Mouse (Mus musculus): ENCODE measurements around the gene Tesk1. TPM values are rescaled to one million over a fixed set of nuclear protein-coding genes. Genes with fewer than 3 reads are reported as not detected.

Gene Tesk1
- polyA plus RNA-seq, 1 experiment from 2014 or later = 8.3 TPM

DNA sequence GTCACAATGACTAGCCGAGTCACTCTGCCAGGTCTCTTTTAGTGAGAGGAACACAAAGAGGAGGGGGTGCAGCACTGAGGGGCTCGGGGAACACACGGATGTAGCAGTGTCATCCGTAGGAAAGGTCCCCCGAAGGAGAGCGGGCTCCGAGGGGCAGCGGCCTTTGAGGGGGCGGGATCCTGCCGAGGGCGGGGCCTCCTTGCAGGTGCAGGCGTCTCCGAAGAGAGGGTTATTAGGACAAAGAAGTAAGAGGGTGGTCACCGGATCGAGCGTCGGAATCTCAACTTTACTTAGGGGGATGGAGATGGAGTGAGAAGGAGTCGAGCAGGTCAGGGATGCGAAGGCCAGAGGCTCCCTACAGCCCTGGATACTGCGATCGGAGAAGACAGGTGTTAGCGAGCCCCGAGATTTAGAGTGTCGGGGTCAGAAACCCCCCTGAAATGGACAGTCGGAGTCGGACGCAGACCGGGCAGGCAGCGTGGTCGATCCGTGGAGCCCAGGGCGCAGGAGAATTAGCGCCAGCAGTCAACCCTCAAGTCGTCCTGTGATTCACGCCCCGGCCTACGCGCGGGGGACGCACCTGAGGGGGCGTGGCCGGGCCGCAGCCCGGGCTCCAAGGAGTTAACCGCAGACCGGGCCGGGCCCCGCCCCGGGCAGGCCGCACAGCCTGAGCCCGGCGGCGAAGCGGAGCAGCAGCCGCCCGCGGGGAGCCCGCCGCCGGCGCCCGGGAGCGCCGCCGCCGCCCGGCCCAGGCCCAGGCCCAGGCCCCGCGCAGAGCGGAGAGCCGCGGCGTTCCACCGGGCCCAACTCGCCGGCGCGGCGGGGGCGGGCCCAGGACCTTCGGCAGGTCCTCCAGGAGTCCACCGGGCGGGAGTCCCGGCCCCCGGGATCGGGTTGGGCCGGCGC, 970 bp downstream of the Tesk1 start:
- Histone ChIP-seq H3K9me3 (no peaks in the 10 kb centered on the region), H3K27me3 (ENCODE audit: insufficient read depth, poor library complexity, severe bottlenecking) (peaks cover 3% of the 10 kb centered on the region; the same call in 1 of the 2 replicates), H3K36me3 (peaks cover 32% of the 10 kb centered on the region), H3K27ac (peak overlapping the region; percentile 97), H3K4me3 (peak overlapping the region; percentile 91), H3K4me1 (replicated peaks) (peaks cover 16% of the 10 kb centered on the region)
- under 1% methylated on average over 88 of the region's 88 CpGs for WGBS
- DNase-seq (ENCODE audit: low spot score) = peak; percentile 71

DNA sequence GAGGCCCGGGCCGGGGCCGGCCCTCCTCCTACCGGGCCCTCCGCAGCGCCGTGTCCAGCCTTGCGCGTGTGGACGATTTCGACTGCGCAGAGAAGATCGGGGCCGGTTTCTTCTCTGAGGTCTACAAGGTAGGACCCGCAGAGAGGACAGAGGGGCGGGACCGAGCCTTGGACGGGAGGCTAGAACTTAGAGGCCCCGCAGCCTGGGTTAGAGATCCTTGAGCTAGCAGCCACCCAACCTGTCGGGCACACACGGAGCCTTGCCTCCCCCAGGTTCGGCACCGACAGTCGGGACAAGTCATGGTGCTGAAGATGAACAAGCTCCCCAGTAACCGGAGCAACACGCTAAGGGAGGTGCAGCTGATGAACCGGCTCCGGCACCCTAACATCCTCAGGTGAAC, 1.8 kb downstream of the Tesk1 start:
- peaks cover 3% of the 10 kb centered on the region; the same call in 1 of the 2 replicates for H3K27me3 ChIP-seq (ENCODE audit: insufficient read depth, poor library complexity, severe bottlenecking)
- peaks cover 16% of the 10 kb centered on the region for H3K4me1 ChIP-seq (replicated peaks)
- DNase-seq (ENCODE audit: low spot score) = peak; percentile 50
- peak overlapping the region; percentile 97 for H3K27ac ChIP-seq
- peaks cover 40% of the 10 kb centered on the region for H3K36me3 ChIP-seq
- H3K4me3 ChIP-seq = peak overlapping the region; percentile 91
- H3K9me3 ChIP-seq = no peaks in the 10 kb centered on the region
- 1% methylated on average over 28 of the region's 28 CpGs for WGBS

DNA sequence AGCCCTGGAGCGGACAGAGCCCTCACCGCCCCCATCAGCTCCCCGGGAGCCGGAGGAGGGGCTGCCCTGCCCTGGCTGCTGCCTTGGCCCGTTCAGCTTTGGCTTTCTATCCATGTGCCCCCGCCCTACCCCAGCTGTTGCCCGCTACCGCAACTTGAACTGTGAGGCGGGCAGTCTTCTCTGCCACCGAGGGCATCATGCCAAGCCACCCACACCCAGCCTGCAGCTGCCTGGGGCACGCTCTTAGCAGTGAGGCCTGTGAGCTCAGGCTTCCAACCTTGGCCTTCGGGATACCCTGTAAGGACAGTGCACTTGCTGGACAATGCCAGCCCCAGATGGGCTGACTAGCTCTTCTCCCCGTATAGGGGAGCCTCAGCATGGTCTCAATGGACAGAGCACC, 5.5 kb downstream of the Tesk1 start:
- Histone ChIP-seq H3K4me3 (no peak overlapping the region), H3K27ac (no peak overlapping the region), H3K9me3 (no peaks in the 10 kb centered on the region), H3K27me3 (ENCODE audit: insufficient read depth, poor library complexity, severe bottlenecking) (peaks cover 5% of the 10 kb centered on the region), H3K4me1 (replicated peaks) (peaks cover 16% of the 10 kb centered on the region), H3K36me3 (peaks cover 42% of the 10 kb centered on the region)
- no peak for DNase-seq (ENCODE audit: low spot score)
- 92% methylated on average over 13 of the region's 13 CpGs for WGBS

DNA sequence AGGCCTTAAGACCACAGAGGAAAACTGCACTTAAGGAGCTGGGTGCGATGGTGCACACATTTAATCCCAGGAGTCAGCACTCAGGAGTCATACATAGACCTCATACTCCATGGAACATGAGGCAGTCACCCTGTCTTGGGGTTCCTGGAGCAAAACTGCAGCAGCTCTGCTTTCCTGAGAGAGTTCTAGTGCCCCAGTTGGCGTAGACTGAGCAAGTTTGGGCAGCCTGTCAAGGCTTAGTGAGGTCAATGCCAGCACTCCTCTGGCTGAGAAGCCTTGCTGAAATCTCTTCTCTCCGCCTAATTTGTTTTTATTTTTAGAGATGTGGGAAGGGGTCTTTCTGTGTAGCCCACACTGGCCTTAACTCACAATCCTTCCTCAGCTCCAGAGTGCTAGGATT, 6.8 kb downstream of the Tesk1 start:
- Histone ChIP-seq H3K9me3 (no peaks in the 10 kb centered on the region), H3K4me3 (no peak overlapping the region), H3K27ac (no peak overlapping the region), H3K4me1 (replicated peaks) (peaks cover 21% of the 10 kb centered on the region), H3K36me3 (peaks cover 42% of the 10 kb centered on the region), H3K27me3 (ENCODE audit: insufficient read depth, poor library complexity, severe bottlenecking) (peaks cover 18% of the 10 kb centered on the region)
- 95% methylated on average over 3 of the region's 3 CpGs for WGBS
- no peak for DNase-seq (ENCODE audit: low spot score)

DNA sequence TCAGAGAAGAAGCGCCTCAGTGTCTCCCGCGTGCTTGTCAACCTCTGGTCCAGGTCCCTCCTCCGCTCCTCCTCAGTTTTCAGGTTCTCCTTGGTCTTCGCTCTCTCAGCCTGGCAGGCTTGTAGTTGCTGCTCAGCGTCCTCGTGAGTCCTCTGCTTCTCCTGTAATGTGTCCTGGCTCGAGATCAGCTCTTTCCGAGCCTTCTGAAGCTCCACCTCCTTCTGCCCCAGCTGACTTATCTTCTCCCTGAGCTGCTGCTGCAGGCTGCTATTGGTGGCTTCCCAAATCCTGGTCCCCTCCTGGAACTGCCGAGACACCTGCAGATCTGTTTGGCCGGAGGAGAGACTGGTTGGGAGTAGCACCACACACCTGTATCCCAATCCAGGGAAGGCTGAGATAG, 10.6 kb downstream of the Tesk1 start:
- Histone ChIP-seq H3K4me1 (replicated peaks) (peaks cover 30% of the 10 kb centered on the region), H3K9me3 (no peaks in the 10 kb centered on the region), H3K36me3 (peaks cover 14% of the 10 kb centered on the region), H3K27me3 (ENCODE audit: insufficient read depth, poor library complexity, severe bottlenecking) (peaks cover 41% of the 10 kb centered on the region), H3K27ac (no peak overlapping the region), H3K4me3 (no peak overlapping the region)
- WGBS = 66% methylated on average over 11 of the region's 11 CpGs
- no peak for DNase-seq (ENCODE audit: low spot score)

DNA sequence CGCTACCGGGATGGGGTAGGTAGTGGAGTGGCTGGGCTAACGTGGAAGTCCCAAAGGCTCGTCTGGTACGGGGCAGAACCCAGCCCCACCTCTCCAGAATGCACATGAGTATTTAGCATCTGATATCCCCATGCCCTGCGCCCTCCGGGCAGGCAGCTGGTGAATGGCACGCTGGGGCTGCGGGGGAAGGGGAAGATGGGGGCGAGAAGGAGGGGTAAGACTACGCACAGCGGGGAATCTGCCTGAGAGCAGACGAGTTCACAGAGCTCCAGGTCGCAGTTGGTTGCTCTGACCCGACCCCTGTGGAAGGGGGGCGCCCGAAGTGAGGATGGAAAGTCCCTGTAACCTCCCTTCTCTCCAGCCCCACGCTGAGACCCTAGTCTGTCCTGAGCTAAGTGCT, 11.7 kb downstream of the Tesk1 start:
- H3K9me3 ChIP-seq = no peaks in the 10 kb centered on the region
- peak overlapping the region; percentile 45; the same call in 1 of the 2 replicates for H3K27ac ChIP-seq
- H3K27me3 ChIP-seq (ENCODE audit: insufficient read depth, poor library complexity, severe bottlenecking) = peaks cover 41% of the 10 kb centered on the region
- peaks cover 3% of the 10 kb centered on the region for H3K36me3 ChIP-seq
- under 1% methylated on average over 18 of the region's 18 CpGs for WGBS
- H3K4me3 ChIP-seq = peak overlapping the region; percentile 48
- peak; percentile 42 for DNase-seq (ENCODE audit: low spot score)
- H3K4me1 ChIP-seq (replicated peaks) = peaks cover 31% of the 10 kb centered on the region

DNA sequence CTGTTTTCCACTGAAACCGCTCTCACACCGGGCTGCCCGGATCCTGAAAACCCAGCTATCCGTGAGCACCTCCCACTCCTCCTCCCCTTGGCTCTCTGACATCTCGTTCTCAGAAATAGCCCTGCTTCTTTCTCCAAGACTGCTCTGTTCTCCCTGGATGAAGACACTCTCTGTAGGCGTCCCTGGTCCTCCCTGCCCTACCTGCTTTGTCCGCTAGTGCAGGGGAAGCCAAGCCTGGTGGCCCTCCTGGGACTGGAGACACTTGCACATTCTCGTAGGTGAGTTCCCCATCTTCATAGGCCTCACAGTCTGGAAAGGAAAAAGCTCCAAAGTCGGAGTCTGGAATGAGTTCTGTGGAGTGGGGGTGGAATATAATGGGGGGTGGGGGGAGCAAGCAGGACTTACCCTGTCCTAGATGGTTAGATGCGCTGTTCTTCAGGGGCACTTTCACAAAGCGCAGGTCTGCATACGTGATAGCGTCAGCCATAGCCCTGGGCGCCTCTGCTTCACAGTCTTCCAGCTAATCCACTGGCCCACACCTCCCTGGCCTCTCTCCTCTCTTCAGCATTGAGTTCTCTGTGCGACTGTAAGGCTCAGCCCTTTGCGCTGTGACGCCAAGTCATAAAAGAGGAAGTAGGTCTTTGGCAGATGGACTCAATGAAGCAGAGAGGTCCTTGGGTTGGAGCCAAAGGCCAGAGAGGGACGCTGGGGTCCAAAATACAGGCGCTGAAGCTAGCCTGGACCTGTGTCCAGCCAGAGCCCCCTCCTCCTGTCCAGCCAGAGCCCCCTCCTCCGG, 12.5 kb downstream of the Tesk1 start, which contains the start of gene Cd72:
Gene Cd72, minus strand, starts transcription at position 588 of the 796 bp plus-strand sequence.
- Histone ChIP-seq H3K27me3 (ENCODE audit: insufficient read depth, poor library complexity, severe bottlenecking) (peaks cover 41% of the 10 kb centered on the region), H3K4me1 (replicated peaks) (peaks cover 31% of the 10 kb centered on the region), H3K27ac (peak within 1 kb of the TSS; percentile 45), H3K36me3 (no peaks in the 10 kb centered on the region), H3K9me3 (no peaks in the 10 kb centered on the region), H3K4me3 (peak within 1 kb of the TSS; percentile 48)
- 33% methylated on average over 20 of the region's 20 CpGs for WGBS
- DNase-seq (ENCODE audit: low spot score) = peak; percentile 14

DNA sequence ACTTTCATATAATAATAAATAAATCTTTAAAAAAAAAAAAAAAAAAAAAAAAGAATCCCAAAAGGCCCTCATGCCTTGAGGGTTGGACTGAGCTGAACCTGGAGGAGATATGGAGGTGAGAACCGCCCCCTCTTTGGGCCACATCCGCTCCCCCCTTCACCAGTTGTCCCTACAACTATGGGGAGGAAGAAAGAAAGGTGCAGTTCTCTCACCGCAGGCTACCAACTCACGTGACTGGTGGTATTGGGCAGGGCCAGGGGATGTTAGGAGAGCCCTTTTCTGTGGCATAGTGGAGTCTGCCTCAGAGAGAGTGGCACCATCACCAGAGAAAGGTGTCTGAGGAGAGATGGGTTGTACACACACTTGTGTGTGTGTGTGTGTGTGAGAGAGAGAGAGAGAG, 14.7 kb downstream of the Tesk1 start:
- no peak overlapping the region for H3K4me3 ChIP-seq
- H3K27me3 ChIP-seq (ENCODE audit: insufficient read depth, poor library complexity, severe bottlenecking) = peaks cover 41% of the 10 kb centered on the region
- H3K36me3 ChIP-seq = no peaks in the 10 kb centered on the region
- H3K4me1 ChIP-seq (replicated peaks) = peaks cover 37% of the 10 kb centered on the region
- H3K9me3 ChIP-seq = no peaks in the 10 kb centered on the region
- H3K27ac ChIP-seq = no peak overlapping the region
- 24% methylated on average over 4 of the region's 4 CpGs for WGBS
- no peak for DNase-seq (ENCODE audit: low spot score)

DNA sequence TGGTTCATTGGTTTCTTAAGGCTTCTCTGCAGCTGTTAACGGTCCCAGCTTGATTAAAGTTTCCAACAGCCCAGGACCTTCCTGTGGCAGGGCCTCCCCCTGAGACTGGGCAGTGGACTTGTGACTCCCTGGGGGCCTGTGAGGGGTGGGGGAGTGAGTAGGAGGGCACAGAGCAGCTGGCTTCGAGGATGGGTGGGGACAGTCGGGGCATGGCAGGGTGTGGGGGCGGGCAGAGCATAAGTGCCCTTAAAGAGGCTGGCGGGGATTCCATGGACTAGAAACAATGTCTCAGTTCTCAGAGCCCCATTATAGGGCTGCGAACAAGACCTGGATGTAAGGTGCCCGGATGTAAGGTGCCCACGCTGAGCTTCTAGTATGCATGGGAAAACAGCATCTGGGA, 15.4 kb downstream of the Tesk1 start:
- H3K36me3 ChIP-seq = no peaks in the 10 kb centered on the region
- H3K9me3 ChIP-seq = no peaks in the 10 kb centered on the region
- H3K27me3 ChIP-seq (ENCODE audit: insufficient read depth, poor library complexity, severe bottlenecking) = peaks cover 37% of the 10 kb centered on the region
- no peak overlapping the region for H3K4me3 ChIP-seq
- no peak for DNase-seq (ENCODE audit: low spot score)
- 14% methylated on average over 8 of the region's 8 CpGs for WGBS
- no peak overlapping the region for H3K27ac ChIP-seq
- H3K4me1 ChIP-seq (replicated peaks) = peaks cover 37% of the 10 kb centered on the region

DNA sequence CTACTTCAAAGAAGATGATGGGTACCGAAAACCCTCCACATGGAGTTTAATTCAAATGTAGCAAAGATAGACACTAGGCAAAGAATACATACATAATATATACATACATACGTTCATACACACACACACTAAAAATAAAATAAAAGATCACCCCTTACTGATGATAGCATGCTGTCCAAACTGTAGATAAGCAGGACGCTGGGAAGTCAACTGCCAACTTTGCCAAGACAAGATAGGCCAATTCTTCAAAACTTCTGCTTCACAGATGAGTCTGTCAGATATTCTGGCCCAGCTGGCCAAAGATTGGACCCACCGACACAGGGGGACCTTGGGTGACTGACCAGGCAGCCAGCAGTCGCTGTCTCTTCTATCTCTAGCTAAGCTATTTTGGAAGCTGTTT, 21.4 kb downstream of the Tesk1 start:
- 0 out of 2 replicates have a peak, but pooled peaks cover 6% of the 10 kb centered on the region for H3K4me1 ChIP-seq (replicated peaks)
- H3K27ac ChIP-seq = no peak overlapping the region
- H3K4me3 ChIP-seq = no peak overlapping the region
- H3K9me3 ChIP-seq = no peaks in the 10 kb centered on the region
- WGBS = 92% methylated on average over 5 of the region's 5 CpGs
- no peaks in the 10 kb centered on the region for H3K27me3 ChIP-seq (ENCODE audit: insufficient read depth, poor library complexity, severe bottlenecking)
- no peak for DNase-seq (ENCODE audit: low spot score)
- no peaks in the 10 kb centered on the region for H3K36me3 ChIP-seq

DNA sequence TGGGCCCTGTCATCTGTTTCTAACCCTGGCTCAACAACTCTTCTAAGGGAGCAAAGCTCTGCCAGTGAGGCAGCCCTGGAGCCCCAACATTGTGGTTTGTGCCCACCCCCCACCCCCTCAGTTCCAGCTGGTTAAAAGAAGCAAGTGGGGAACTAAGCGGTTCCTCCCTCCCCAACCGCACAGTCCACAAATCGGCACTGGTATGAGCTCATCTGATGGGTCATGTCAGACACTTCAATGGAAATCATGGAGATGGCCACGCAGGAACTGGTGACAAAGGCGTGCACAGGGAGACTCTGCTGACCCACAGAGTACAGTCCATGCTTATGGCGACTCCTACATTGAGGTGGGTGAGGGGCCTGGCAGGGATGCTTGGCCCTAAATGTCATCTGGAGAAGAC, 24.2 kb downstream of the Tesk1 start:
- WGBS = 88% methylated on average over 6 of the region's 6 CpGs
- Histone ChIP-seq H3K4me3 (no peak overlapping the region), H3K27me3 (ENCODE audit: insufficient read depth, poor library complexity, severe bottlenecking) (no peaks in the 10 kb centered on the region), H3K36me3 (no peaks in the 10 kb centered on the region), H3K27ac (no peak overlapping the region), H3K4me1 (replicated peaks) (no peaks in the 10 kb centered on the region), H3K9me3 (no peaks in the 10 kb centered on the region)
- DNase-seq (ENCODE audit: low spot score) = no peak

DNA sequence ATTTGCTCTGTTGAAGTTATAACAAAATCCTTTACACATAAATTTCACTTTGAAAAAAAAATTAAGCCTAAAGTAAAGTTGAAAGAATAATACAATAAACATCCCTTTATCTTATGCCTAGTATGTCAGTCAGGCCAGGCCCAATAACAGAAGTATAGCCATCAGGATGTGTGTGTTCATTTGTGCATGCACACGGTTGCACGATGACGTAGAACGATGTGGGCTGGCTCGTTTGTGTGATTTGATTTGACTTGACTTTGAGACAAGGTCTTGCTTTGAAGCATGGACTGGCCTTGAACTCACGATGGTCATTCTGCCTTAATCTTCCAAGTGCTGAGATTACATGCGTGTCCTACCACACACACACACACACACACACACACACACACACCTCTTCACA, 25.1 kb downstream of the Tesk1 start:
- H3K27me3 ChIP-seq (ENCODE audit: insufficient read depth, poor library complexity, severe bottlenecking) = no peaks in the 10 kb centered on the region
- WGBS = 93% methylated on average over 7 of the region's 7 CpGs
- DNase-seq (ENCODE audit: low spot score) = no peak
- H3K27ac ChIP-seq = no peak overlapping the region
- no peak overlapping the region for H3K4me3 ChIP-seq
- H3K36me3 ChIP-seq = no peaks in the 10 kb centered on the region
- H3K9me3 ChIP-seq = no peaks in the 10 kb centered on the region
- no peaks in the 10 kb centered on the region for H3K4me1 ChIP-seq (replicated peaks)

DNA sequence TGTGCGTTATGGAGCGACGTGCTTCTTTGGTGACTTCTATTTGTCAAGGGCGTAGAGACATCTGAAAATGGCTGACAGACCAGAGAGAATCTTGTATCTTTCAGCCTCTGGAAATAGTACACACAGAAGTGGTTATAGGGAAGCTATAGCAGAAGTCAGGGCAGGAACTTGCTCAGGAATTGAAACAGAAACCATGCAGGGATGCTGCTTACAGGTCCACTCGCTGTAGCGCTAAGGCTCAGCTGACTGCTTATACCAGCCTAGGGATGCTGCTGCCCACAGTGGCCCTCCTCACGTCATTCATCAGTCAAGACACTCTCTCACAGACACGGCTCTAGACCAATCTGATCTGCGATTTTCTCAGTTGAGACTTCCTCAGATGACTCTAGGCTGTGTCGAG, 28.6 kb downstream of the Tesk1 start:
- no peak overlapping the region for H3K4me3 ChIP-seq
- WGBS = 95% methylated on average over 10 of the region's 10 CpGs
- no peak for DNase-seq (ENCODE audit: low spot score)
- no peaks in the 10 kb centered on the region for H3K36me3 ChIP-seq
- no peak overlapping the region for H3K27ac ChIP-seq
- H3K9me3 ChIP-seq = no peaks in the 10 kb centered on the region
- no peaks in the 10 kb centered on the region for H3K27me3 ChIP-seq (ENCODE audit: insufficient read depth, poor library complexity, severe bottlenecking)
- no peaks in the 10 kb centered on the region for H3K4me1 ChIP-seq (replicated peaks)

Measured in hindbrain, embryonic 10.5 days (tissue).